Mouse (Mus musculus) heart, embryonic 13.5 days (tissue): ENCODE data around the gene Gipc1. TPM values are rescaled to one million over a fixed set of nuclear protein-coding genes. Genes with fewer than 3 reads are reported as not detected.

Source experiments
- ATAC-seq: fragments of 200-750 bp; cut with Nextera tagmentation; 2 replicates; pipeline ENCODE4 v1.8.0; 2017; ENCODE audit warnings: moderate TSS enrichment; ENCODE audit not compliant: insufficient number of reproducible peaks, low FRiP score, low TSS enrichment; ENCODE audit errors: extremely low read depth
- H3K27ac ChIP-seq: fragments of 300-500 bp; sonication (generic); replicated peaks from 2 replicates; pipeline ENCODE4 v1.5.1; 2015; ENCODE audit warnings: moderate library complexity, mild to moderate bottlenecking, inconsistent platforms
- H3K27me3 ChIP-seq: fragments of 300-500 bp; sonication (generic); replicated peaks from 2 replicates; pipeline ENCODE4 v1.6.1; 2015; ENCODE audit warnings: mild to moderate bottlenecking, inconsistent platforms
- H3K36me3 ChIP-seq: fragments of 300-500 bp; sonication (generic); 2 replicates; pipeline ENCODE4 v1.6.1; 2015; ENCODE audit warnings: mild to moderate bottlenecking, inconsistent platforms
- H3K4me1 ChIP-seq: fragments of 300-500 bp; sonication (generic); 2 replicates; pipeline ENCODE4 v1.6.1; 2015; ENCODE audit warnings: inconsistent platforms
- H3K4me2 ChIP-seq: fragments of 300-500 bp; sonication (generic); 2 replicates; pipeline ENCODE4 v1.6.1; 2015; ENCODE audit warnings: inconsistent platforms, mild to moderate bottlenecking, moderate library complexity
- H3K4me3 ChIP-seq: fragments of 300-500 bp; sonication (generic); 2 replicates; pipeline ENCODE4 v1.5.1; 2015; ENCODE audit warnings: moderate library complexity, mild to moderate bottlenecking, inconsistent platforms
- H3K9ac ChIP-seq: fragments of 300-500 bp; sonication (generic); 2 replicates; pipeline ENCODE4 v1.6.1; 2015; ENCODE audit warnings: inconsistent platforms, mild to moderate bottlenecking, moderate library complexity
- H3K9me3 ChIP-seq: fragments of 300-500 bp; sonication (generic); 2 replicates; pipeline ENCODE4 v1.6.1; 2016; ENCODE audit warnings: inconsistent platforms
- WGBS: fragments of 180-500 bp; shearing (Covaris S2); methylation state at CpG from one replicate; pipeline ENCODE4 v1.1.7; 2015; ENCODE audit warnings: mixed read lengths; 5-methylcytosine and 5-hydroxymethylcytosine counted together
- polyA plus RNA-seq: library from polyadenylated mRNA; unstranded; fragments of >200 nt; fragmentation: Nextera tagmentation; extraction: Ambion mirVana; gene quantifications from 2 replicates; pipeline ENCODE4 v1.2.1, GENCODE M21; 2015

Gipc1 gene
- polyA plus RNA-seq, 1 experiment from 2014 or later: 155 TPM

GRCm38 (mm10) chr8:83648031-83648430 is 4.4 kb upstream of the Gipc1 start:
- Histone ChIP-seq H3K27me3 (peaks cover 11% of the 10 kb centered on the region; the same call in 1 of the 2 replicates), H3K36me3 (no peaks in the 10 kb centered on the region), H3K4me1 (peaks cover 4% of the 10 kb centered on the region; the same call in 1 of the 2 replicates), H3K4me3 (no peak overlapping the region), H3K9ac (no peak overlapping the region), H3K27ac (no peak overlapping the region), H3K9me3 (no peaks in the 10 kb centered on the region), H3K4me2 (no peak overlapping the region)
- WGBS: 87% methylated on average over 4 of the region's 4 CpGs
- ATAC-seq: no peak

- Histone ChIP-seq H3K36me3 (no peaks in the 10 kb centered on the region; the same call in 1 of the 2 replicates), H3K4me1 (peaks cover 15% of the 10 kb centered on the region), H3K4me2 (no peak overlapping the region), H3K27ac (no peak overlapping the region), H3K9ac (no peak overlapping the region), H3K27me3 (peaks cover 4% of the 10 kb centered on the region; the same call in 1 of the 2 replicates), H3K9me3 (no peaks in the 10 kb centered on the region), H3K4me3 (no peak overlapping the region)
- WGBS: 89% methylated on average over 6 of the region's 6 CpGs
- ATAC-seq: no peak
Measured at GRCm38 (mm10) chr8:83649699-83650098, 2.8 kb upstream of the Gipc1 start.

- H3K27ac ChIP-seq: peak overlapping the region; percentile 76
- H3K4me1 ChIP-seq: peaks cover 28% of the 10 kb centered on the region
- ATAC-seq: 0 out of 2 replicates have a peak, but pooled peaks have one; percentile 4
- WGBS: 1% methylated on average over 37 of the region's 46 CpGs
- no peaks in the 10 kb centered on the region for H3K27me3 ChIP-seq
- peaks cover 27% of the 10 kb centered on the region for H3K36me3 ChIP-seq
- H3K4me3 ChIP-seq: peak overlapping the region; percentile 77
- peak overlapping the region; percentile 95 for H3K4me2 ChIP-seq
- H3K9ac ChIP-seq: peak overlapping the region; percentile 88
- H3K9me3 ChIP-seq: no peaks in the 10 kb centered on the region
Measured at GRCm38 (mm10) chr8:83652744-83653661, 526 bp downstream of the Gipc1 start.

- Histone ChIP-seq H3K4me2 (peak overlapping the region; percentile 95), H3K9ac (peak overlapping the region; percentile 88), H3K9me3 (no peaks in the 10 kb centered on the region), H3K36me3 (peaks cover 30% of the 10 kb centered on the region), H3K4me1 (peaks cover 28% of the 10 kb centered on the region), H3K4me3 (peak overlapping the region; percentile 77), H3K27me3 (no peaks in the 10 kb centered on the region), H3K27ac (peak overlapping the region; percentile 76)
- no peak for ATAC-seq
- WGBS: 33% methylated on average over 10 of the region's 10 CpGs
Measured at GRCm38 (mm10) chr8:83653662-83654017, 1.2 kb downstream of the Gipc1 start.

- no peak overlapping the region for H3K9ac ChIP-seq
- peaks cover 38% of the 10 kb centered on the region for H3K36me3 ChIP-seq
- H3K27ac ChIP-seq: no peak overlapping the region
- ATAC-seq: no peak
- 86% methylated on average over 6 of the region's 6 CpGs for WGBS
- H3K9me3 ChIP-seq: no peaks in the 10 kb centered on the region
- H3K27me3 ChIP-seq: no peaks in the 10 kb centered on the region
- H3K4me2 ChIP-seq: no peak overlapping the region
- peaks cover 28% of the 10 kb centered on the region for H3K4me1 ChIP-seq
- H3K4me3 ChIP-seq: no peak overlapping the region
Measured at GRCm38 (mm10) chr8:83654725-83655124, 2.2 kb downstream of the Gipc1 start.

GRCm38 (mm10) chr8:83656043-83656442 is 3.6 kb downstream of the Gipc1 start:
- peaks cover 38% of the 10 kb centered on the region for H3K36me3 ChIP-seq
- no peaks in the 10 kb centered on the region for H3K27me3 ChIP-seq
- H3K9me3 ChIP-seq: no peaks in the 10 kb centered on the region
- H3K4me1 ChIP-seq: peaks cover 41% of the 10 kb centered on the region
- H3K4me2 ChIP-seq: no peak overlapping the region
- no peak overlapping the region for H3K9ac ChIP-seq
- H3K27ac ChIP-seq: peak overlapping the region; percentile 33; the same call in 1 of the 2 replicates
- no peak overlapping the region for H3K4me3 ChIP-seq
- 82% methylated on average over 9 of the region's 9 CpGs for WGBS
- no peak for ATAC-seq

GRCm38 (mm10) chr8:83656484-83657246 is 4.2 kb downstream of the Gipc1 start:
- peaks cover 38% of the 10 kb centered on the region for H3K36me3 ChIP-seq
- H3K4me1 ChIP-seq: peaks cover 46% of the 10 kb centered on the region
- no peak overlapping the region for H3K4me3 ChIP-seq
- H3K4me2 ChIP-seq: no peak overlapping the region
- H3K9me3 ChIP-seq: no peaks in the 10 kb centered on the region
- H3K27me3 ChIP-seq: no peaks in the 10 kb centered on the region
- H3K27ac ChIP-seq: peak overlapping the region; percentile 33
- H3K9ac ChIP-seq: no peak overlapping the region
- WGBS: 67% methylated on average over 13 of the region's 13 CpGs
- ATAC-seq: no peak

GRCm38 (mm10) chr8:83660545-83660944 is 8.1 kb downstream of the Gipc1 start:
- H3K27me3 ChIP-seq: no peaks in the 10 kb centered on the region
- peak overlapping the region; percentile 38 for H3K4me3 ChIP-seq
- H3K36me3 ChIP-seq: peaks cover 53% of the 10 kb centered on the region
- H3K9me3 ChIP-seq: no peaks in the 10 kb centered on the region
- H3K4me2 ChIP-seq: peak overlapping the region; percentile 65
- peak overlapping the region; percentile 75 for H3K9ac ChIP-seq
- peak overlapping the region; percentile 48; the same call in 1 of the 2 replicates for H3K27ac ChIP-seq
- no peak for ATAC-seq
- 13% methylated on average over 8 of the region's 8 CpGs for WGBS
- H3K4me1 ChIP-seq: peaks cover 47% of the 10 kb centered on the region

- no peak for ATAC-seq
- WGBS: 17% methylated on average over 22 of the region's 22 CpGs
- peak overlapping the region; percentile 65 for H3K4me2 ChIP-seq
- H3K36me3 ChIP-seq: peaks cover 47% of the 10 kb centered on the region
- peak overlapping the region; percentile 48; the same call in 1 of the 2 replicates for H3K27ac ChIP-seq
- H3K27me3 ChIP-seq: no peaks in the 10 kb centered on the region
- no peaks in the 10 kb centered on the region for H3K9me3 ChIP-seq
- peak overlapping the region; percentile 75 for H3K9ac ChIP-seq
- H3K4me3 ChIP-seq: peak overlapping the region; percentile 38
- H3K4me1 ChIP-seq: peaks cover 50% of the 10 kb centered on the region
Measured at GRCm38 (mm10) chr8:83660995-83661680, 8.7 kb downstream of the Gipc1 start.

GRCm38 (mm10) chr8:83662421-83662826 is 9.9 kb downstream of the Gipc1 start:
- H3K9me3 ChIP-seq: no peaks in the 10 kb centered on the region
- H3K4me1 ChIP-seq: peaks cover 58% of the 10 kb centered on the region
- ATAC-seq: peak; percentile 14; the same call in 1 of the 2 replicates
- peak overlapping the region; percentile 26; the same call in 1 of the 2 replicates for H3K4me2 ChIP-seq
- H3K4me3 ChIP-seq: no peak overlapping the region
- peak overlapping the region; percentile 75; the same call in 1 of the 2 replicates for H3K9ac ChIP-seq
- 5% methylated on average over 4 of the region's 4 CpGs for WGBS
- peaks cover 36% of the 10 kb centered on the region for H3K36me3 ChIP-seq
- H3K27ac ChIP-seq: peak overlapping the region; percentile 70
- peaks cover 5% of the 10 kb centered on the region for H3K27me3 ChIP-seq

- H3K9ac ChIP-seq: no peak overlapping the region
- no peak overlapping the region for H3K27ac ChIP-seq
- H3K9me3 ChIP-seq: no peaks in the 10 kb centered on the region
- peaks cover 24% of the 10 kb centered on the region for H3K36me3 ChIP-seq
- H3K4me2 ChIP-seq: no peak overlapping the region
- H3K4me1 ChIP-seq: peaks cover 74% of the 10 kb centered on the region
- H3K4me3 ChIP-seq: no peak overlapping the region
- ATAC-seq: no peak
- 87% methylated on average over 13 of the region's 13 CpGs for WGBS
- peaks cover 17% of the 10 kb centered on the region for H3K27me3 ChIP-seq
Measured at GRCm38 (mm10) chr8:83664096-83664495, 11.6 kb downstream of the Gipc1 start.
